Mouse (Mus musculus) lung, postnatal 14 days (tissue): ENCODE results near the gene Carns1.

ENCODE experiments used
- DNase-seq: peaks from one replicate; pipeline ENCODE4 v3.0.0; 2021

The Carns1 gene

DNA sequence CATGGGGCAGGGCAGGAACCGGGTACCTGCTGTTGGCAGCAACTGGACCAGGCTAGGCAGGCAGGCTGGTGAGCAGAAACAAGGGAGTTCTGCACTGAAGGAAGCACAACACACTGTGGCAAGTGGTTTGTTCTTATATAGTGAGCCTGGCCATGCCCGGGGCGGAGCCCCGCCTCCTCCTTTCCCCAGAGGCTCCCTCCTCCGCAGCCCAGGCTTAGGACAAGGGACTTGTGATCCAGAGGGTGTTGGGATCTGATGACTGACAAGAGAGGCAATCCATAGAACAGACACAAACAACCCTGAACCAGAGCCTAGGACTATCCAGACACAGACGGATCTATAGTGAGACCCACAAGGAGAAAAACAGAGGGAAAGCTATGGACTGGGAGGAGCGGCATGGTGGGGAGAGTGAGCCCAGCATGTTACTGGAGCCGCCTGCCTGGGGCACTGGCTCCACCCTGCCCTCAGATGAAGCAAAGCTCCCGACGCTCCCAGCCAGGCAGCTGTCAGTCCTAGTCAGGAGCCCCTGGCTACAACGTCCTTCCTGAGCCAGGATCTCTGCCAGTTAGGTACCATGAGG lies at the start of gene Carns1:
TSS of gene Carns1 (minus strand) at position 112 of the 580 bp plus-strand sequence.
- DNase-seq: peak; percentile 28

DNA sequence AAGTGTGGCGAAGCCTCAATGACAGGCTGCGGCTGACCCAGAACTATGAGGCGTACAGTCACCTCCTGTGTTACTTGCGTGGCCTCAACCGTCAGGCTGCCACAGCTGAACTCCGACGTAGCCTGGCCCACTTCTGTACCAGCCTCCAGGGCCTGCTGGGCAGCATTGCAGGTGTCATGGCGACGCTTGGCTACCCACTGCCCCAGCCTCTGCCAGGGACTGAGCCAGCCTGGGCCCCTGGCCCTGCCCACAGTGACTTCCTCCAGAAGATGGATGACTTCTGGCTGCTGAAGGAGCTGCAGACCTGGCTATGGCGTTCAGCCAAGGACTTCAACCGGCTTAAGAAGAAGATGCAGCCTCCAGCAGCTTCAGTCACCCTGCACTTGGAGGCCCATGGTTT lies 46.9 kb upstream of the Carns1 start:
- no peak for DNase-seq

DNA sequence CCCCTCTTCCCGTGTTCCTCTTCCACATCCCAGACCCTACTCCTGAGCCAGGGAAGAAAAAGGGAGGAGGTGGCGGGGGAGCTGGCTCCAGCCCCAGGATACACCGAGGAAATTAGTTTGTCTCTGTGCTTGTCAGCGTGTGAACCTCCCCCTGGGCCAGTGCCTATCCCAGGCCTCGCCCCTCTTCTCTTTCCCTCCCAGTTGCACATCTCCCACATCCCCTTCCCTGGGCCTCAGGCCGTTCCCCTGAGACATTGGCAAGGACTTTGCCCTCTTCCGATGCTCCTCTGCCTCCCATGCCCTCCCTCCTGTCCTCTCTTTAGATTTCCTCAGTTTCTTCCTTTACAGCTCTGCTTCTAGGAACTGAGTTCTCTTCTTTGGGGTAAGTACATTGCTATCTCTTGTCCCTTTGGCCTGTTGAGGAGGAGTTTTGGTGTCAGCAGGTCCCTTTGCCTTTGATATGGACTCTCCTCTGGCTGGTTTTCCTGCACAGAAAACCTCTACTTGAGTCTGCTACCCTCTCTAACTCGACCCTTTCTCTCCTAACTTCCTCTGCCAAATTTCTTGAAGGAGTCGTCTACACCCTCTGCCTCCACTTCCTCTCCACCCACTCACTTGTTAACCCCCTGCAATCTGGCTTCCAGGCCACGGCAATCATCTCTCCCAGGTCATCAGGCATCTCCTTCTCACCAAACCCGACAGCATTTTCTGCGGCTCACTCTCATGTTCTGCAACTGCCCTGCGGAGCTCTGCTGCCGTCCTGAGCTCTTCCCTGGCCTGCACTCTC lies 45.9 kb upstream of the Carns1 start:
- DNase-seq: peak; percentile 53

DNA sequence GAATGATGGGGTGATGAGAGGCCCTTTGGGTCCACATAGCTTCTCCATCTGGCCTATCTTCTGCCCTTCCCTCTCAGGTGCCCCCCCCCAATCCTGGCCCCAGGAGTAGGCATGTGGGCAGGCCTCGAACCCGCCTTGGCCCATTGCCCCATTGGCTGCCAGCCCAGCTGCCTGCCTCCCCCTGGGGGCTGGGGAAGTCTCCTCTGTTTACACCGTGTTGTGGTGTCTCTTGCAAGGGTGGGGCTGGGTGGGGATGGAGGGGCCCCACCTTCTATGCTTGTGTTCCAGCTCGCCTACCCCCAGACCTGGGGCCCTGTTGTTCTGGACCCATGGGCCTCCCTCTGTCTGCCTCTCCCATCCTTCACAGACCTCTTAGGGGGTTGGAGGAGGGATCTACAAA lies 45.1 kb upstream of the Carns1 start:
- peak; percentile 59 for DNase-seq

DNA sequence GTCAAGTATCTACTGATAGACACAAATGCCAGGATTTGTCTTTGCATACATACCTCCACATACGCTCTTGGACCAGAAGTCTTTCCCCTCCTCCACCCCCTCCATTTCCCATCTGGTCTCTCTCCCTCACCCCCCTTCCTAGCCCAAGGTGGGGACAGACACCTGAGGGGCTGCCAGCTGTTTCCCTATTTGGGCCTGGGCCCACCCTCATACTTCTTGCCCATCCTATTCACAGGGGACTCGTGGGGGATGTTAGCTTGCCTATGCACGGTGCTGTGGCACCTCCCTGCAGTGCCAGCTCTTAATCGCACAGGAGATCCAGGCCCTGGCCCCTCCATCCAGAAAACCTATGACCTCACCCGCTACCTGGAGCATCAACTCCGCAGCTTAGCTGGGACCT lies 44.7 kb upstream of the Carns1 start:
- no peak for DNase-seq

DNA sequence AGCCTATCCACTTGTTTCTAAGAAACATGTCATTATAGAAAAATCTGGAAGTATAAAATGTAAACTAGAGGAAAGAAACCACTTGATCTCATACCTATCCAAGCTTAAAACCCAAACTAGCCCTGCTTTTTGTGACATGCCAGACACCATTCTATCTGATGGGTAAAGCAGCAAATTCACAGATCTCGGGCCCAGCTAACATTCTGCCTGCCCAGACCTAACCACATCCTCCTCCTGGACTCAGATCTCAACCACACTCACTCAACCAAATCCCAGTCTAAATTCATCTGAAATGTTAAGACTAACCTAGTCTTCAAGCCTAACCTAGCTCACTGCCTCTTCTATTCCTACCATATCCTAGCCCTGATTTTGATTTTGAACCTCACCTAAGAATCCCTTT lies 43.5 kb upstream of the Carns1 start:
- DNase-seq: no peak

DNA sequence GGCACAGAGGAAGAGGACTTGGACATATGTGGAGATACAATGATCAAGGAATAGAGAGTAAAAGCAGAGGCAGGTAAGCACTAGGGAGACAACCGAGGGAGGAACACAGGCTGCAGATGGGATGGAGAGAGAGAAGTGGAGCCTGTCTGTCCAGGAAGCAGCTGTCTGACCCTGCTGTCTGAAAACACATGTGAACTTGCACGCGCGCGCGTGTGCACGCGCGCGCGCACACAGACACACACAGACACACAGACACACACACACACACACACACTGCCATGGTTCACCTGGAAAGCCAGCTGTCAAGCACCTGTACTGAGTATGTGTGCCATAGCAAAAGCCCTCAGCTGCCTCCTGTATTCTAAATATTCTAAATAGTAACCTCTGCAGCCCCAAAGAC lies 43.0 kb upstream of the Carns1 start:
- DNase-seq: no peak

DNA sequence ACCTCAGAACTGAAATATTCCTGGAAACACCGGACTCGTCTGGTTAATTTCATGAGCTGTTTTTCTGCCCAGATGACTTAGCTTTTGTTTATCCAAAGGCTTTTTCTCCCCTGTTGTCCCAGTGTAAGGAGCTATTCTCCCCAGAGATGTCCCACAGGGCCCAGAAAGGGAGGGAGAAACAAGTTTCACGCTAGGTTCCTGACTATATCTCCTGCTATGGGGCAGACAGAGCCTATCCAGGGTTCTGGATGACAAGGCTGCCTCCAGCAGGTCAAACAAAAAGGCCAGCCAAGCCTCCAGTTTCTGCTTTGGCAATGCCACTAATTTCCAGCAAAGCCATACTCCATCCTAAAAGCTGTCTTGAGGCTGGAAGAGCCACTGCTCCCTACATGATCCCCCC lies 42.6 kb upstream of the Carns1 start:
- DNase-seq: no peak

DNA sequence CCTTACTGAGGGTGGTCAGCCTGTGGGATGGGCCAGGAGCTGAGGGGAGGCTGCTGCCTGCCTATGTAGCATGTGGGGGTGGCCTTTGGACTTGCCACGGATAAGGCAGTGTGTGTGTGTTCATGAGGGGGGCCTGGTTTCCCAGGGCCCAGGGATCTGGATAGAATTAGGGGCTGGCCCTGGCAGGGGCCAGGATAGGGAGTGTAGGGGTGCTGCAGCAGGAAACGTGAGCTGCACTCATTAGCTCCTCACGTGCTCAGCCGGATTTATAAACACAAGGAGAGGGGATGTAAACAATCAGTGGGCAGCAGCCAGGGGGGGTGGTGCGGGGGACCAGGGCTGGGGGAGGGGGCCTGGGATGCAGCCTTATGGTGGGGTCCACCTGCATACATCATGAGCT lies 41.9 kb upstream of the Carns1 start:
- no peak for DNase-seq

DNA sequence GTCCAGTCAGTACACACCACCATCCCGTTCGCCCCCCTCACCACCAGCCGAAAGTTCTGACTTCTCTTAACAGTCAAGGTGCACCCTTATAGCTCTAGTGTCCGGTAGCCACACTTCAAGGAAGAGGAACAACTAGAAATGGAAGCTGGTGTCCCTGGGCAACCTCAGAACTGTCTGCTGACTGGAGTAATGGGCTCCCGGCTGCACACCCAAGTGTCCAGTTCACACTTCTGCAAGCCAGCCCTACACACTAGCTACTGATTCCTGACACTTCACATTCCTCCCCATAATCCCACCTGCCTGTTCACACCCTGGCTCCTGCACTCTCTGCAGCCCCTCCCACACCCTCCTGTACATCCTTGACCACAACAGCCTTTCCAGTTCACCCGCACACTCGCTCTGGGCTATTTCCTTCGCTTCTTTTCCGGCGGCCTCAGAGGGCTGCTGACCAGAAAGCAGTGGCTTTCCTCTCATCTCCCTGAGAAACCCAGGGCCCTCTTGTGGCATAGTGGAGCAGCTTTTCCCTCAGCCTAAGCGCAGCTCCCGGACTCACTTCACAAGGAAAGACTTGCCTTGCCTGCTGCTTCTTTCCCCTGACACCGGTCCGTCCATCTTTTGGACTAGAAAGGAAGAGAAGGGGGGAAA lies 40.9 kb upstream of the Carns1 start:
- peak; percentile 61 for DNase-seq

DNA sequence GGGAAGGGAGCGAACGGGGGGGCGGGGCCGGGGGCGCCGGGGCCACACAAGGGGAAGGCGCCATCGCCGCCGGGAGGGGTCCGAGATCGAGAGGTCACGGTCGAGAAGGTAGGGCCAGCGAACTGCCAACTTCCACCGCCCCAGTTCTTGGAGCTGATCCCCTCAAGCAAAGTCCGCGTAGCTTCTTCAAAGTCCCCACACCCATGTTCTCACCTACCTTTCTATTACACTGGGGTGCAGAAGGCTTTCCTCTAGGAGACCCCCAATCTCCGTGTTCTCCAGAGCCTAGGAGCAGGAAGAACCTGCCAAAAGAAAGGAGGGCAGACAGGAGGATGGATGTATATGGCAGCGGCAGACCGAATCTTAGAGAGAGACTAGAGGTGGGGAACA lies 40.2 kb upstream of the Carns1 start:
- no peak for DNase-seq

DNA sequence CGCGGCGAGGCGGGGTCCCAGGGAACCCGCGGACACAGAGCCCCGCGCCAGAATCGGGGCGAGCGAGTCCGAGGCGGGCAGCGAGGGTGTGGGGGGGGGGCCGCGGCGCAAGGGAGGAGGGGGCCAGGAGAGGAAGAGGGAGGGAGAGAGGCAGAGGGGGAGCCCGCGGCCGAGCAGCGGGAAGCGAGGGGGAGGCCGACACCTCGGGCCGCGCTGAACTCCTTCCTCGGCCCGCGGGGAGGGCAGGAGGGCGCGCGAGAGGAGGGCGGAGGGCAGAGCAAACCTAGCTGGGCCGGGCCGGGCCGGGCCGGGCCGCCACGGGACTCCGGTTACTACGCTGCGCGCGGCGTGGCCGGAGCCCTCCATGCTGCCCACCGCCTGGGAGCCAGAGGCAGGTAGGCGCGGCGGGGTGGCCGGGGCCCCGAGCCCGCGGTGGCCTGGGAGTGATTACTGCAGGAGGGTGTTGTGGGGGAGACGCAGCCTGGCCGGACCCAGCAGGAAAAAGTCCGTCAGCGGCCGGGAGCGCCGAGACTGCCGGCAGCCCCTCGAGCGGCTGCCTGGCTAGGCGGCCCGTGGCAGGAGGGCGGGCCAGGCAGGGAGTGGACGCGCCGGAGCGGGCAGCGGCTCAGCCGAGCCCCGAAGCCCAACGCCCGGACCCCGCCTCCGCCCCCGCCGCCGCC lies 39.6 kb upstream of the Carns1 start:
- DNase-seq: no peak

DNA sequence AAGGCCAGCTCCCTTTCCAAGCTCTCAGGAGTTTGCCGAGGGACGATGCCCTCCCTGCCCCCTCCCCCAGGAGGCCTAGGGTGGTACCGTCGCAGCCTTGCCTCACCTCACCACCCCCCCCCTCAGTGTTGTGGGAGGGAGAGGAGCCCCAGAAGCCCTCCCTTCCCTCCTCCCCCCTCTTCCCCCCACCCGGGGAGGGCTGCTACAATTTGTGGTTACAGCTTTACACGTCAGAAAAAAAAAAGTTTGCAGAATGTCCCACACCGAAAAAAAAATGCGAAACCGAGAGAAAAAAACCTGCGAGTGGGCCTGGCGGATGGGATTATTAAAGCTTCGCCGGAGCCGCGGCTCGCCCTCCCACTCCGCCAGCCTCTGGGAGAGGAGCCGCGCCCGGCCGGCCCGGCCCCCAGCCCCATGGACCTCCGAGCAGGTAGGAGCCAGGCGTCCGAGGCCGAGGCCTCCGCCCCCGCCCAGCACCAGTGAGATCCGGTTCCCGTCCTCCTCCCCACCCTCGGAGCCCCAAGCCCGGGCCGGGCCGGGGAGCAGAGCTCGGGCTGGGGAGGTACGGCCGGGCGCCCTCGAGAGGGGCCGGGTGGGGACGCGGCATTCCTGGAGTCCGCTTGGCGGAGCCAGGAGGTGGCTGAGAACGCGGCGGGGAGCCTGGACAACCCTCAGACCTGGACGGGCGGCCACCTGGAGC lies 38.9 kb upstream of the Carns1 start, which contains the start of the genes Clcf1 and AC109138.7:
TSS of gene Clcf1 (plus strand) at position 168 of the 700 bp plus-strand sequence.
TSS of gene AC109138.7 (plus strand) at position 287 of the 700 bp plus-strand sequence.
- peak; percentile 64 for DNase-seq

DNA sequence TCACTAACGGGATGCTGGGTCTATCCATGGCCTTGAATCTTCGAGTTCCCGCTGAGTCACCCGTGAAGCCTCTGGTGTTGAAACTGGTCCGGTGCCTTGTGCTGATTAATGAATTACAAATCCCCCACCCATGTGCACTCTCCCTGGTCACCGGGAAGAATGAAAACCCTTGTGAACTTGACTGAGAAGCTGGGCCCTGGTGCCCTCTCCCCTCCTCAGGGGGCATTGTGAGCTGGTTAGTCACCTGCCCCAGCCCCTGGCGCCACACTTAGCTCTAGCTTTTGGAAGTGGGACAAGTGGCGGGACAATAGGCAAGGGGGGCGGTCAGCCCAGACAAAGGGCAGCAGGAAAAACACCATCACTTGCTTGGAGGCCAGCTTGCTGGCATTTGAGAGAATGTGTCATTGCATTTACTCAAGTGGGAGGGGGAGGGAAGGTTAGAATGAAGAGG lies 38.3 kb upstream of the Carns1 start:
- no peak for DNase-seq

DNA sequence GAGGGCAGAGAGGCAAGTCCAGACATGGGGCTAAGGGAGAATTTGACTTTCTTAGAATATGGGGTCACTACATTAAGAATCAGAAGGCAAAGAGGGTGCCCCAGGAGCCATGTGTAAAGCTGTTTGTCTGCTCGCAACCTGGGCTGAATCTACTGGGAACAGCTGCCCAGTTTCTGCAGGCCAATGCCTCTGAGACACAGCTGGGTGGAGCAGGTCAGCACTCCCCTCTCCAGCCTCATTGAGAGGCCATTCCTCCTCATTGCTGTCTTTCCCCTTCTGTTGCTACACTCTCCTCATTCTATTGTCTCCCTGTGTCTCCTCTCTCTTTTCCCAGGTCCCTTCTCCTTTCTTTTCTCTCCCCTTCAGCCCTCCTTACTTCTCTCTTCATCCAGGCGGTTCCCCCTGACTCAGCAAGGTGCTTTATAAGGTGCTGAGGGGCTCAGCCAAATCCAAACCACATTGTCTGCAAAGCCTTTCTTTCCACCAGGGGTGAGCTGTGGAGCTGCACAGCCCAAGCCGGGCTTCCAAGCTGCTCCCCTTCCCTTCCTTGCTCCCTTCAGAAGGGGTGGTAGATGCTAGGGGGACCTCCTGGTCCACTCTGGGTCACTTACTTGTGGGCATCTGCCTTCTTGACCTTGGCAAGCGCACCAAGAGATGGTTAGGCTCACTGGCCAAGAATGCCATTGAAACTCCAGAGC lies 36.8 kb upstream of the Carns1 start:
- no peak for DNase-seq

DNA sequence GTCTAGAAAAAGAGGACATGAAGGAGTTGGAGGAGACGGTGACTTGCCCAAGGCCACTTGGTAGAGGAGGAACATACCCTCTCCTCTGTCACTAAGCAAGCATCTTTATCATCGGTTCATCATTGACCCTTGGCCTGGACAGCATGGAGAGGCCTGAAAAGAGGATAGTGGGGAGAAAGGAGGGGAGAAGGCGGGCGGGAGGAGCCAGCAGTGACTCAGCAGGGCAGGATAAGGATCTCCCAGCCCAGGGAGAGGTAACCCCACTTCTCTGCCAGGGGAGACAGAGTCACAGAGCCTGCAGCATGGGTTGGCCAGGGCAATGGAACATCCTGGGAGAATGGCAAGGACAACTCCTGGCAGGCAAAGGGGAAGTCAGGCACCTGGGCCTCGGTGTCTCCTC lies 33.3 kb upstream of the Carns1 start:
- DNase-seq: no peak

DNA sequence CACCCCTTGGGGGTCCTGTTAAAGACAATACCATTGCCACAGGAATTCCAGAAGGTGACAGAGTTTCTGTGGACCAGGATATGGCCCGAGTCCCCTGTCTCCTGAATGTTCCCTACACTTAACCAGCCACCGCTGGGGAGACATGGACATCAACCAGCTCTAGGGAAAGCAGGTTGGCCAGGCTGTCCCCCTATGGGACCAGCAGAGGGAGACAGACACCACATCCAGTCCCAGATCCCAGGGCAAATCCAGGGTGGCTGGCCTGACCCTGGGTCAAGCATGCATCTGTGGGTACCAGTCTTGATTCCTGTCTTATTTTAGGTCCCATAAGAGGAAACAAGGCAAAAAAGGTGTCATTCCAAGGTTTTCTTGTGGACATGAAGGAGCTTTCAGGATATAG lies 31.7 kb upstream of the Carns1 start:
- DNase-seq: peak; percentile 82

DNA sequence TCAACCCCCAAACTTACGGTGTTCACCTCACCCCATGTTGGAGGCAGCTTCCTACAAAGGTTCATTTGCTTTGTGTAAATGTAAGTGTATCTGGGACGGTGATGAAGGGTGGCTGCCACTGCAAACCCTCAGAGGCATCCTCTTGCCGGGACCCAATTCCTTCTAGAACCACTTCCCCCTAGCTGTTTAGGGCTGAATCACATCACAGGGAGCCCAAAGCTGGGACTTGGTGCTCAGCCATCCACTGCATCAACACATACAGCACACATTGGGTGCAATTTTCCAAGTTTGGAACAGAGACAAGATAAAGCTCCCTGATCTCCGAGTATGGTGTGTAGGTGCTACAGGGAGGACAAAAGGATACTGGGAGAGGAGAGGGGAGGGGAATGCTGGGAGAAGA lies 29.6 kb upstream of the Carns1 start:
- no peak for DNase-seq

DNA sequence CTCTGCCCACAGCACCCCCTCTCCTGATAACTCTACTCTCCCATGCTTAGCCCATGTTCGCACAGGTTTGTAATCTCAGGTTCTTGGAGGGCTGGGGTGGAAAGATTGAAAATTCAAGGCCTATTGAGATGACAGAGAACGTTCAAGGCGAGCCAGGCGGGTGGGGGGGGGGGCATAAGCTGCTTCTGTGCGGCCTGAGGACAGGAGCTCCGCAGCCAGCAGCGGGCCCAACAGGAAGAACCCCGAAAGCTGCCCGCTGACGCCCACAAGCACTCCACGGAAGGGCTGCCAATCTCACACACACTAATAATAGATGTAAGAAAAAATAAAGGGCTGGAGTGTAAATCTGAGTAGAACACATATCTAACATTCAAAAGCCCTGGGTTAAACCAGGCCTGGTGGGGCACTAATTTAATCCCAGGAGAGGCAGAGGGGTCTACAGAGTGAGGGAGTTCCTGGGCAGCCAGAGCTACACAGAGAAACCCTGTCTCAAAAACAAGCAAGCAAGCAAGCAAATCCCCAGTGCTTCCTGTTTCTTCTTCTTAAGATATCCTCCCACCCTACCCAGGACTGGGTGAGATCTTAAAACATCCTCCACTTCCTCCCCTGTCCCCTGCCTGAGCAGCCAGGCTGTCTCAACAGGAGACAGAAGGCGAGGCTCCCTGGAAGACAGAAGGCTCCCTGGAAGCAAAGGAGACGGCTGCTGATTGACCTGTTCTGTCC lies 28.5 kb upstream of the Carns1 start:
- DNase-seq: no peak

DNA sequence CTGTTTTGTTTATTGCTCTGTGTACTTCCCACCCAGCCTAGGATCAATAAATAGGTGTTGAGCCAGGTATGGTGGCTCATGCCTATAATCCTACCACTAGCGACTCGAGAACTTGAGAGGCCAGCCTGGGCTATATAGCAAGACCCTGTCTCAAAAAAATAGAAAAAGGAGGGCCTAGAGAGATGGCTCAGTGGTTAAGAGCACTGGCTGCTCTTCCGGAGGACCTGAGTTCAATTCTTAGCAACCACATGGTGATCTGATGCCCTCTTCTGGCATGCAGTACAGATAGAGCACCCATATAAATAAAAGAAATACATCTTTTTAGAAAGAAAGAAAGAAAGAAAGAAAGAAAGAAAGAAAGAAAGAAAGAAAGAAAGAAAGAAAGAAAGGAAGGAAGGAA lies 27.9 kb upstream of the Carns1 start:
- DNase-seq: no peak

DNA sequence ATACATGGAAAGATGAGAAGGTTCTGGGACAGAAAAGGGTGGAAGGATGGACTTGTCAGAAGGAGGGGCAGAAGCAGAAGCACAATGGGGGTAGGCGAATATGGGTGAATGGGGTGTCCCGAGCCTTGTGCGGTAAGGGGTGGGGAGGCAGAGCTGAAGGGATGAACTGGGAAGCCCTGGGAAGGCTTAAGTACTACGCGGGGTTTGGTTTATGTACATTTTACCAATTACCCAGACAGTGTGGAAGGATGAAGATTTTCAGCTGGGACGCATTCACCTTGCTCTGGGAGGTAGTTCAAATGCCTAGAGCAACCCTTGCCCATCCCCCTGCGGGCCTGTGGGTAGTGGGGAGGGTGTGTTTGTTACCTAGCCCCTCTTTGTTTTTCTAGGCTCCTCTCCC lies 26.9 kb upstream of the Carns1 start:
- no peak for DNase-seq
